Mouse (Mus musculus) heart, postnatal 14 days (tissue): ENCODE data around the gene Cab39l. TPM values are rescaled to one million over a fixed set of nuclear protein-coding genes. Genes with fewer than 3 reads are reported as not detected.
"Not testable (repeated sequence)": the region's sequence is repeated elsewhere in the genome, so short reads cannot be mapped to it uniquely, and the experiment has no call there.

Source experiments
- DNase-seq, 2 experiments: peaks; one replicate each; pipeline ENCODE4 v3.0.0; 2021 to 2022
- intact Hi-C: fragments of 180-260 bp; cut with DNase I; formaldehyde crosslinking; loops from one replicate; pipeline ENCODE4 v1.15.1; 2025
- total RNA-seq, 2 experiments: library from RNA; stranded (reverse); gene quantifications; 2 replicates each; pipeline ENCODE4 v1.2.3; 2021

Cab39l gene
- total RNA-seq, 2 experiments from 2014 or later: 20.0 to 21.8 TPM

GRCm38 (mm10) chr14:59555018-59555417 is 114.2 kb downstream of the Cab39l start:
- intact Hi-C loops: loop anchor here (5.0 to 10.0 kb wide), 3 partner anchors 223 to 398 kb away; no protein-coding TSS in a partner anchor

GRCm38 (mm10) chr14:59555928-59556531 is 115.3 kb downstream of the Cab39l start:
- DNase-seq: peak; percentile 79 to 90
- intact Hi-C loops: loop anchor here (1.0 to 10.0 kb wide), 5 partner anchors 88 to 399 kb away; no protein-coding TSS in a partner anchor

More at GRCm38 (mm10) chr14:59555018-59555417, 114.2 kb downstream of the Cab39l start:
- DNase-seq: no peak

GRCm38 (mm10) chr14:59557071-59557470 is 116.3 kb downstream of the Cab39l start:
- intact Hi-C loops: loop anchor here (2.0 to 10.0 kb wide), 4 partner anchors 166 to 400 kb away; no protein-coding TSS in a partner anchor

DNA sequence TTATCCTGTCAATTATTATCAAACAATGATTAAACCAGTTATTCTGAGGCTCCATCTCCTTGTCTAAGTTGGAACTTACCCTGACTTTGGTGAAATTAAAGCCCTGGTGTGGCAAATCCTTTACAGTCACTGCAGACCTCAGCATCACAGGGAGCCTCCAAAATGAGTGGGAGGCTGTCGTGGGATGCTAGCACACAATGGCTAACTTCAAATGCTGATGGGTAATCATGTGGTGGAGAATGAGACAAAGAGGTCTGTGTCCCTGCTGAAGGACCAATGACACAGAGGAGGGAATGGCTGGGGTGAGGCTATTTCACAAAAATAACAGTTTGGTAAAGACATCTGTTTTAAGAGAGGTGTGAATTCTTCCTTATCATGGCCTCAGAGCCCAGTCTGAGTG is 117.1 kb downstream of the Cab39l start:
- intact Hi-C loops: loop anchor here (2.0 to 10.0 kb wide), 4 partner anchors 167 to 401 kb away; no protein-coding TSS in a partner anchor
- no peak for DNase-seq

More at GRCm38 (mm10) chr14:59557071-59557470, 116.3 kb downstream of the Cab39l start:
- no peak for DNase-seq

GRCm38 (mm10) chr14:59566756-59567155 is 126.0 kb downstream of the Cab39l start:
- intact Hi-C loops: no loop called here
- DNase-seq: no peak

DNA sequence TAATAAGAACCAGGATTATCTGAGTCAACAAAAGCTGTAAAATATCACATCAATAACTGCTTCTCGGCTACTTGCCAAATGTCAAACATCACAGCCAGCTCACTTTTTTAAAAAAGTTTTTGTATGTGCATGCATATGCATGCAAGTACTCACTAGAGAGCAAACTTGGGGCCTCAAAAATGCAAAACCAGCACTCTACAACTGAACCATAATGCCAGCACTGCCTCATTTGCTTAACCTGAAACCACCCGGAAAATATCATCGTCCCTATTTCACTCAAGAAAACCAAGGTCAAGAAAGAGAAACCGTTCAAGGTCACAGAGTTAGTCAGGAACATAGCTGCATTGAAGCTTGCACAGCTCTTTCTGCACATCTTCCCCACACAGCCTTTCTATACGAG is 135.6 kb downstream of the Cab39l start:
- intact Hi-C loops: no loop called here
- no peak for DNase-seq

- DNase-seq: peak in 1 of 2 experiments; percentile 34
- intact Hi-C loops: no loop called here
These were observed 149.8 kb downstream of the Cab39l start for GRCm38 (mm10) chr14:59590614-59591013.

GRCm38 (mm10) chr14:59591901-59592300 is 151.1 kb downstream of the Cab39l start:
- DNase-seq: no peak
- intact Hi-C loops: no loop called here

DNA sequence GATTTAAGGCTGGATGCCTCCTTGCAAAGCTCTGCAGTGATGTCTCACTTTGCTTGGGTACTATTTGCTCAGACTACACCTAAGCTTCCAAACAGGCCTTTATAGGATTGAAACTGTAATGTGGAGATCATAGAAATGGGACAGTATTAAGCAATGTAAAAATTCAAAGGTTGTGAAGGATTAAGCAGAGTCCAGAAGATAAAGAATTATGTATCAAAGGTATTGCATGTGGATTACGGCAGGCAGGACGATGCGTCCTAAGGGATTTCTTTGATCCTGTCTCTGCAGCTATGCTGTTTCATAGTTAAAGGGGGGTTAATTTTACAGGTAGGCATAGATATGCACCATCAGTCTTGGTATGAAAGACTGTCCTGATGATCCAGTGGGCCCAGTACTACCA is 151.8 kb downstream of the Cab39l start:
- no peak for DNase-seq
- intact Hi-C loops: no loop called here

DNA sequence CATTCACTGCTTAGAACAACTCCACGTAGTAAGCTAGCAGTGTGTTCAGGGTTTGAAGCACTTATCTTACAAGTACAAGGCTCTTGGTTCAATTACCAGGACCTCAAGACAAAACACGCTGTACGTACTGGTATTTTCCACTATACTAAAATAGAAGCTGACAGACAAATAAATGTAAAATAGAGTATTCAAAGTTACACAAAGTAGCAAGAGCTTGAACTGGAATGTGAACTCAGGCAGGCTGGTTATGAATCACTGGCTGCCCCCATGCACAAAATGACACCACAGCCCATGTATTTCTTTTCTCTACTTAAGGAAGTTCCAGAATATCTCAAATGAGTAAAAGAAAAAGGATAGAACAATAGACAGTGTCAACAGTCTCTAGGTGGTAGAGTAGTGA is 154.2 kb downstream of the Cab39l start:
- no peak for DNase-seq
- intact Hi-C loops: no loop called here

DNA sequence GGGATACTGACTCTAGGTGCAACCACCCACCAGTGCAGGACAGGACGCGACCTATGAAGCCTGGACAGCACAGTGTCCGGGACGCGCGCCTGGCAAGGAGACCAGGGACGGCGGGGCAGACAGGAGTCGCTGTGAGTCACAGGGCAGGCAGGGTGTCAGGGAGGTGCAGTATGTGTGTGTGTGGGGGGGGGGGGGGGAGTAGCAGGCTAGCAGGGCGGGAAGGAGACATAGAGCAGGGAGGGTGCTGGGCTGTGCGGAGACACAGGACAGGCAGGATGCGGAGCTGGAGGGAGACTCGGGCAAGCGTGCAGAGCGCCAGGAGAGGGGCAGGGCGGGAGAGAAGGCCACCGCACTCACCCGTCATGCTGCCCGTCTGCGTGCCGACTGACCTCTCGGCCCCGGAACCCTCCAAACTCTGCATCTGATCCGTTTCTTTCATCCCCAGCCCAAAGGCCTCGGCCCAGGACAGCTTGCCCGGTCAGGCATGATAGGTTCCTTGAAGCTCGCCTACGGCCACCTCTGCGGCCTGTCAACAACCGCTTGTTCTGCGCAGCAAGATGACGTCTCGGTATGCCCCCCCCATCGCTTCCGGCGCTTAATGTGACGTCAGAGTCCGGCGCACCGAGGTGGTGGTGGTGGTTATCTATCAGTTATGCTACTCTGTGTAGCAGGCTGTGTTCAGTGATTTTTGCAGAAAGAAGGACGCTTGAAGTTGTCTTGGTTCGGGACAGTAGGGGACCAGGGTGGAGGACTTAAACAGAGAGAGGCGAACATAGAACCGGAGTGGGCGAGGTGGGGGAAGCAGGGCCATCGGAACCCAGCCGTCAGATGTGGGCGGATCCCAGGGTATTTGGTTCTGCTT is 156.9 kb downstream of the Cab39l start, which contains the start of gene Cdadc1:
TSS of gene Cdadc1 (minus strand) at position 562 of the 862 bp plus-strand sequence.
- intact Hi-C loops: no loop called here
- peak; percentile 94 to 99 for DNase-seq

DNA sequence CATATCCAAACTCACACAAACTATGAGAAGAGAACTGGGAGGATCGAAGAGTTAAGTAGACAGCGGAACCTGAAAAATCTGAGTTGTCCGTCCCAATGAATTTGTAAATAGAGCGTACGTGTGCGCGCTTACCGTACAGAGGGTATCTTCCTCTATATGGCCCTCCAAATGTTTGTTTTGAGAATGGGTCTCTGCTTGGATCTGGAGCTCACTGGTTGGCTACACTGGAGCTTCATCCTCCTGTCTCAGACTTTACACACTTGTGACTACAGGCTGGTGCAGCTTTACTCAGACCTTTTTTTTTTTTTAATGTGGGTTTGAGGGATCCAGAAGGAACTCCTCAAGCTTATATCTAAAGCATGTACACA is 157.5 kb downstream of the Cab39l start:
- intact Hi-C loops: no loop called here

GRCm38 (mm10) chr14:59604002-59604645 is 163.4 kb downstream of the Cab39l start:
- peak; percentile 21 to 36 for DNase-seq
- intact Hi-C loops: loop anchor here (10.0 kb wide), 1 partner anchor 1091 kb away; no protein-coding TSS in a partner anchor

More for the DNA sequence above, 157.5 kb downstream of the Cab39l start:
- DNase-seq: no peak

- DNase-seq: peak; percentile 65 to 81
- intact Hi-C loops: loop anchor here (1.0 to 10.0 kb wide), 2 partner anchors 410 to 1089 kb away; no protein-coding TSS in a partner anchor
These were observed 165.0 kb downstream of the Cab39l start for GRCm38 (mm10) chr14:59605671-59606353.

DNA sequence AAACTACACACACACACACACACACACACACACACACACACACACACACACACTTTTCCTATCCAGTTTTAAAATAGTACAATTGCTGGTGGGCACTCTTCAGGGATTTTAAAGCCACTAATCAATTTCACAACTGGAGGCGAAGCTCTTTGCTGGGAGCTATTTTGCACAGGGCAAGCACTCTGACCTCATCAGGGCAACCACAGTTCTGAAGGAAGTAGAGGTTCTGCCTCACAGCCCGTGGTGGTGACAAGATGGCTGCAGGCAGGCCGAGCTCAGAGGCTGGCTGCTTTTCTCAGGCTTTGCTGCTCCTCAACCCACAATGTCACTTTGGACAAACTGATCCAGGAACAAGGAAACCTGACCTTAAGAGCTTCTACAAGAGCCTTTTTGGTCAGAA is 166.2 kb downstream of the Cab39l start:
- intact Hi-C loops: loop anchor here (10.0 kb wide), 1 partner anchor 1088 kb away; no protein-coding TSS in a partner anchor
- no peak for DNase-seq

- DNase-seq: peak; percentile 69 to 82
- intact Hi-C loops: loop anchor here (2.0 kb wide), 1 partner anchor 330 kb away; no protein-coding TSS in a partner anchor
These were observed 172.3 kb downstream of the Cab39l start for GRCm38 (mm10) chr14:59612920-59613625.

DNA sequence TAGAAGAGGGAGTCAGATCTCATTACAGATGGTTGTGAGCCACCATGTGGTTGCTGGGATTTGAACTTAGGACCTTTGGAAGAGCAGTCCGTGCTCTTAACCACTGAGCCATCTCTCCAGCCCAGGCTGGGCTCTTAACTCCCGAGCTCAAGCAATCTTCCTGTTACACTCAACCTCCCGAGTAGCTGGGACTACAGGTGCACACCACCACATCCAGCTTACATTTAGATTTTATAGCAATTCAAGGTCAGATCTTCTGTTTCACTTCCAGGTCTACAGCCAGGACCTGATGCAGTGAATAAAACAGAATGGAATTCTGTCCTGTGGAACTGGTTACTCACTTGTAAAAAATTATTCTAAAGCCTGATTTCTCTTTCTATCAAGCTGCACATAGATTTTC is 173.4 kb downstream of the Cab39l start:
- intact Hi-C loops, DNase-seq: not testable (repeated sequence)

DNA sequence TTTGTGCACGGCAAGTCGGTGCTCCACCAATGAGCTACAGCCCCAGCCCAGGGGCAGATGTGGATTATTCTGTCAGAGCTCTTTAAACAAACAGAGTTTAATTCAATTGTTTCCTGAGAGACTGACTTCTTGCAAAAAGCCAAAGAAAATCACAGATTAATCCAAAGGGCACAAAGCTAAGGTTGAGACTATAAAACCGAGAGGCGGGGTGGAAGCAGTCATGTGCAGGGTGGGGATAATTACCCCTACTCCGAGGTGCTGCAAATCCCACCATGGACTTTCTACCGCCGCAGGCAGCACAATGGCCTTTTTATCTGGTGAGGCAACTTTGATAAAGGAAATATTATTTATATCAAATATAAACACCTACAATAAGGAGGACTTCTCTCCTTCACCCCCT is 176.0 kb downstream of the Cab39l start:
- no peak for DNase-seq
- intact Hi-C loops: no loop called here

GRCm38 (mm10) chr14:59624326-59624885 is 183.6 kb downstream of the Cab39l start:
- intact Hi-C loops: no loop called here

More at GRCm38 (mm10) chr14:59624326-59624885, 183.6 kb downstream of the Cab39l start:
- no peak for DNase-seq
